Mouse (Mus musculus): ENCODE results near the gene Tedc1.

DNA sequence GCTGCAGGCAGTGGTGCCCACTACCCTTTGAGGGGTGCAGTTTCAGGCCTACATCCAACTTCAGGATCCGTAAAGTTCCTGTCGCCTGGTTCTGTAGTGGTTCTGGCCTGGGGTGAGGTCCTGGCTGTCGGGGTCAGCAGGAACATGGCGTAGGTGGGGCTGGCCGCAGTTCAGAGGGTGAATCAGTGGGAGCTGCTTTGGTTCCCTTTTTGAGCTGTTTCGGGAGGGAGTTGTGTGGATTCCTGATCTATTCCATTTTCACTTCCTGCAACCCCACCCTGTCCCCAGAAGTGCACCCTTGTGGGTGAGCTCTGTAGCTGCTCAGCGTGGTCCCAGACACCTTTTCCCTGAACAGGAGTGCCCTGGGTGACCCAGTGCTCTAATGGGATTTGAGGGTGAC, 2.2 kb upstream of the Tedc1 start:
- TF ChIP-seq CTCF (conservative IDR thresholded peaks at IDR 0.05; ENCODE audit: insufficient read depth, insufficient read length, low read depth, low read length) (no peak), POLR2A (IDR thresholded peaks at IDR 0.05; ENCODE audit: low read depth, low read length) (no peak)
